Mouse (Mus musculus) brain, embryonic 14.5 days (tissue): ENCODE data around the gene Pigc.

Experiments
- CTCF ChIP-seq: fragments of 200-500 bp; IDR thresholded peaks from 2 replicates; pipeline ENCODE4 v1.5.1; 2012; ENCODE audit warnings: inconsistent platforms, mild to moderate bottlenecking, moderate library complexity, borderline replicate concordance; ENCODE audit not compliant: insufficient read depth, insufficient read length; ENCODE audit errors: extremely low read depth
- POLR2A ChIP-seq: fragments of 200-500 bp; IDR thresholded peaks from 2 replicates; pipeline ENCODE4 v1.6.1; 2012; ENCODE audit warnings: mild to moderate bottlenecking, inconsistent platforms, borderline replicate concordance; ENCODE audit not compliant: poor library complexity, insufficient read depth, insufficient read length, severe bottlenecking; ENCODE audit errors: extremely low read depth

- TF ChIP-seq CTCF (no peak), POLR2A (no peak)
Observed at GRCm38 (mm10) chr1:161924321-161924720, 44.7 kb upstream of the Pigc start.
